Mouse (Mus musculus) layer of hippocampus, postnatal 25 days (tissue): ENCODE measurements around the gene Vmn2r99. TPM values are rescaled to one million over a fixed set of nuclear protein-coding genes. Genes with fewer than 3 reads are reported as not detected.

ENCODE experiments used
- DNase-seq, 2 experiments: peaks; one replicate each; pipeline ENCODE4 v3.0.0; 2022; ENCODE audit warnings: mixed read lengths in 2 of 2, low spot score in 1 of 2; ENCODE audit errors: extremely low spot score in 1 of 2
- total RNA-seq, 2 experiments: library from RNA; stranded (reverse); gene quantifications; 2 replicates each; pipeline ENCODE4 v1.2.3; 2021

Vmn2r99 gene
- total RNA-seq = not detected

DNA sequence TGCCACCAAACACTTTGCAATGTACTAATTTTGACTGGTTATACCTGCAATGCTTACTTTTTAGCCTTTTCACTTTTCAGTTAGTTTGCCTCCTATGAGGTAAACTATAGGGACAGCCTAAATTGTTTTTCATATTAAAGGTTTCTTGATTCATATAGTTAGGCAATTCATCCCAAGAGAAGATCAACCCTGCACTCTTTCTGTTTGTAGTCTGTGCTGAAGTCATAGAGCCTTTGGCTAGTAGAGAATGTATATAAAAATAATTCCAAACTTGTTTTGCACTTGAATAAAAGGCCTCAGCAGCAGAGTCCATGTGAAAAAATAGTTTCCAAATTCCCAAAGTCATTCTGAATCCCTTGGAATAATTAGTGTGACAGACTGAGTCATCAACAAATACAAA, at the start of gene Vmn2r99:
TSS of gene Vmn2r99 (plus strand) at position 301 of the 400 bp plus-strand sequence.
- no peak for DNase-seq

DNA sequence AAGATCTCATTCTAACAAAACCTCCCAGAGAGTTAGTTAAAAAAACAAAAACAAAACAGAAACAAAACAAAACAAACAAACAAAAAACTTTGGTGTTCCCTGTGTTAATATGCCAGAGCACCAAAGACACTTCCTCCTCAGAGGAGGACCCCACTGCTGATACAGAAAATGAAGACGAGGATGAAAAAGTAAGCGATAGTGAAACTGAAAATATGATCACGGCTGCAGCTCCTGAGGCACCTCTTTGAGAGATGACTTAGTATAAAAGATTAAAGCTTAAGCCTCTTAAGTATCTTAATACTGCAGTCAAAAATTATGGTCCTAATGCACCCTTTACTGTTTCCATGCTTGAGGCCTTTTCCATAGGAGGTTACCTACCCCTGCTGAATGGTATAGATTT, 75.9 kb downstream of the Vmn2r99 start:
- no peak for DNase-seq

DNA sequence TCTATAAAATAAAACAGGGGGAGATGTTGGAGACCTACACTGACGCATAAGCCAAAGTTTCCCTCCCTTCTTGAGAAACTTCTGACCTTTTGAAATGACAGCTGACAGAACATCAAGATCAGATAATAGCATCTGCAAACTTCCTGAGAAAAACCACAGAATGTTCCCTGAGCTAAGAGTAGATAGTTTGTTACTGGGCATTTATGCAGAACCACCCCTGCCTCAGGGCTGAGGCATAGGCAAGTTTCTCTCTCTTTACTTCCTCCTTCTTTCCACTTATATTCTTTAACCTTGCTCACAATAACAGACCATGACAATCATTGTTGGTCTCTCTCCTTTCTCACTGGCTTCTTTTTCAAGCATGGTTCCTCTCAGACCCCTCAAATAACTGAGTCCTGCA, 83.2 kb downstream of the Vmn2r99 start:
- DNase-seq = no peak

Other genes starting within 250 kb of the Vmn2r99 start
- gene Vmn2r100, start 142.8 kb downstream of the Vmn2r99 start, total RNA-seq = not detected
- gene Vmn2r101, start 215.3 kb downstream of the Vmn2r99 start, total RNA-seq = not detected